Mouse (Mus musculus): ENCODE results near the gene Col4a3.

Col4a3 gene

GRCm38 (mm10) chr1:82608646-82609262, 22.0 kb downstream of the Col4a3 start:
- DNase-seq, result peak; percentile 28

GRCm38 (mm10) chr1:82612061-82612660, 25.4 kb downstream of the Col4a3 start:
- DNase-seq, result no peak

GRCm38 (mm10) chr1:82618001-82618400, 31.3 kb downstream of the Col4a3 start:
- DNase-seq, result no peak

- no peak for DNase-seq
These were observed 31.9 kb downstream of the Col4a3 start for GRCm38 (mm10) chr1:82618592-82618991.

GRCm38 (mm10) chr1:82619981-82620380, 33.3 kb downstream of the Col4a3 start:
- DNase-seq, result no peak

- no peak for DNase-seq
These were observed 38.2 kb downstream of the Col4a3 start for GRCm38 (mm10) chr1:82624934-82625333.

GRCm38 (mm10) chr1:82625474-82625873, 38.8 kb downstream of the Col4a3 start:
- DNase-seq, result no peak

- no peak for DNase-seq
These were observed 40.9 kb downstream of the Col4a3 start for GRCm38 (mm10) chr1:82627652-82628051.

GRCm38 (mm10) chr1:82629495-82629894, 42.8 kb downstream of the Col4a3 start:
- no peak for DNase-seq

- no peak for DNase-seq
These were observed 44.6 kb downstream of the Col4a3 start for GRCm38 (mm10) chr1:82631169-82631792.

- peak; percentile 65 for DNase-seq
These were observed 48.0 kb downstream of the Col4a3 start for GRCm38 (mm10) chr1:82634545-82635253.

- DNase-seq, result no peak
These were observed 48.5 kb downstream of the Col4a3 start for GRCm38 (mm10) chr1:82635254-82635620.

- DNase-seq, result no peak
These were observed 49.6 kb downstream of the Col4a3 start for GRCm38 (mm10) chr1:82636321-82636720.

GRCm38 (mm10) chr1:82637414-82637813, 50.7 kb downstream of the Col4a3 start:
- DNase-seq, result no peak

GRCm38 (mm10) chr1:82638428-82638827, 51.7 kb downstream of the Col4a3 start:
- DNase-seq, result no peak

- peak; percentile 79 for DNase-seq
These were observed 54.7 kb downstream of the Col4a3 start for GRCm38 (mm10) chr1:82641316-82641987.

GRCm38 (mm10) chr1:82647989-82648388, 61.3 kb downstream of the Col4a3 start:
- no peak for DNase-seq

GRCm38 (mm10) chr1:82650868-82651267, 64.1 kb downstream of the Col4a3 start:
- no peak for DNase-seq

GRCm38 (mm10) chr1:82654046-82654445, 67.3 kb downstream of the Col4a3 start:
- DNase-seq, result no peak

- no peak for DNase-seq
These were observed 69.7 kb downstream of the Col4a3 start for GRCm38 (mm10) chr1:82656452-82656851.

GRCm38 (mm10) chr1:82662269-82662668, 75.5 kb downstream of the Col4a3 start:
- no peak for DNase-seq

GRCm38 (mm10) chr1:82663522-82663921, 76.8 kb downstream of the Col4a3 start:
- no peak for DNase-seq

GRCm38 (mm10) chr1:82686328-82686727, 99.6 kb downstream of the Col4a3 start:
- DNase-seq, result no peak
